Mouse (Mus musculus) spleen, adult 2 months (tissue): Measurements from ENCODE around the gene Msmb. TPM values are rescaled to one million over a fixed set of nuclear protein-coding genes. Genes with fewer than 3 reads are reported as not detected.
"Not testable (repeated sequence)": the region's sequence is repeated elsewhere in the genome, so short reads cannot be mapped to it uniquely, and the experiment has no call there.

Experiments used
- DNase-seq, 2 experiments: peaks; one replicate each; pipeline versions ENCODE4 v3.0.0 to v3.0.0-alpha.2; 2012 to 2021; ENCODE audit warnings: low spot score in 2 of 2, low read depth in 1 of 2
- H3K27ac ChIP-seq: fragments of 200-500 bp; 2 replicates; pipeline ENCODE4 v1.5.1; 2012; ENCODE audit warnings: low read length, inconsistent platforms; ENCODE audit not compliant: insufficient read depth
- H3K27me3 ChIP-seq: fragments of 200-500 bp; 2 replicates; pipeline ENCODE4 v1.6.1; 2012; ENCODE audit warnings: mild to moderate bottlenecking, moderate library complexity, low read length, inconsistent platforms; ENCODE audit not compliant: control insufficient read depth, insufficient read depth
- H3K36me3 ChIP-seq: fragments of 200-500 bp; 2 replicates; pipeline ENCODE4 v1.6.1; 2012; ENCODE audit warnings: mild to moderate bottlenecking, low read length, inconsistent platforms; ENCODE audit not compliant: control insufficient read depth, insufficient read depth
- H3K4me1 ChIP-seq: fragments of 200-500 bp; 2 replicates; pipeline ENCODE4 v1.6.1; 2011; ENCODE audit warnings: inconsistent platforms; ENCODE audit not compliant: control insufficient read depth, insufficient read depth, insufficient read length
- H3K4me3 ChIP-seq: fragments of 200-500 bp; 2 replicates; pipeline ENCODE4 v1.5.1; 2011; ENCODE audit warnings: mild to moderate bottlenecking, inconsistent platforms; ENCODE audit not compliant: insufficient read depth, insufficient read length; ENCODE audit errors: extremely low read depth
- CTCF ChIP-seq: fragments of 200-500 bp; IDR thresholded peaks from 2 replicates; pipeline ENCODE4 v1.5.1; 2011; ENCODE audit warnings: mild to moderate bottlenecking, inconsistent platforms; ENCODE audit not compliant: insufficient read depth, insufficient read length, insufficient replicate concordance; ENCODE audit errors: extremely low read depth
- POLR2A ChIP-seq: fragments of 200-500 bp; IDR thresholded peaks from 2 replicates; pipeline ENCODE4 v1.6.1; 2011; ENCODE audit warnings: low read depth, low read length, inconsistent platforms
- WGBS: fragments of 180-500 bp; shearing (Covaris S2); methylation state at CpG from one replicate; pipeline ENCODE4 v1.1.7; 2018; 5-methylcytosine and 5-hydroxymethylcytosine counted together
- polyA plus RNA-seq: library from polyadenylated mRNA; depleted of rRNA; stranded (reverse); fragments of >200 nt; gene quantifications from 2 replicates; pipeline ENCODE4 v1.2.3, GENCODE M21; 2012

Msmb gene
- polyA plus RNA-seq, 1 experiment, result not detected

DNA sequence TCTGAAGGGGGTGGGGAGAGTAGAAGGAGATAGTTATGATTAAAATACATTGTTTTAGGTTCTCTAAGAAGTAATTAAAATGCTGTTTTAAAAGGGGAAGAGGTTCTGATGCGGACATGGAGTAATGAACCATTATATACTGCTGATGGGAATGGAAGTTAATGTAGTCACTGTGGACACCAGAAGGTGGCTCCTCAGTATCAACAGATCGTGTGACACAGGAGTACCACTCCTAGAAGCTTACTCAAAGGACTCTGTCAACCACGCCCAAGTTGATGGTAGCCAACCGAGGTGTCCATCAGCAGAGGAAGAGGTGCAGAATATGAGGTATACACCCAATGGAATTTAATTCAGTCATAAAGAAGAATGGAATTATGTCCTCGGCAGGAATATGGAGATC is 13.4 kb upstream of the Msmb start:
- H3K36me3 ChIP-seq, result no peaks in the 10 kb centered on the region
- H3K27ac ChIP-seq, result no peak overlapping the region
- H3K27me3 ChIP-seq, result no peaks in the 10 kb centered on the region
- TF ChIP-seq CTCF, result no peak
- TF ChIP-seq POLR2A, result no peak
- no peak for DNase-seq
- H3K4me3 ChIP-seq, result no peak overlapping the region
- 68% methylated on average over 5 of the region's 5 CpGs for WGBS
- no peaks in the 10 kb centered on the region for H3K4me1 ChIP-seq

- H3K27ac ChIP-seq, result no peak overlapping the region
- DNase-seq, result no peak
Observed at GRCm38 (mm10) chr14:32131836-32132235, 10.0 kb upstream of the Msmb start.

GRCm38 (mm10) chr14:32134293-32134692 is 7.5 kb upstream of the Msmb start:
- Histone ChIP-seq H3K27me3 (no peaks in the 10 kb centered on the region), H3K27ac (no peak overlapping the region), H3K36me3 (no peaks in the 10 kb centered on the region)

More at GRCm38 (mm10) chr14:32131836-32132235, 10.0 kb upstream of the Msmb start:
- Histone ChIP-seq H3K27me3 (no peaks in the 10 kb centered on the region), H3K36me3 (no peaks in the 10 kb centered on the region), H3K4me1 (no peaks in the 10 kb centered on the region), H3K4me3 (no peak overlapping the region)
- TF ChIP-seq POLR2A (no peak), CTCF (no peak)
- 37% methylated on average over 4 of the region's 4 CpGs for WGBS

DNA sequence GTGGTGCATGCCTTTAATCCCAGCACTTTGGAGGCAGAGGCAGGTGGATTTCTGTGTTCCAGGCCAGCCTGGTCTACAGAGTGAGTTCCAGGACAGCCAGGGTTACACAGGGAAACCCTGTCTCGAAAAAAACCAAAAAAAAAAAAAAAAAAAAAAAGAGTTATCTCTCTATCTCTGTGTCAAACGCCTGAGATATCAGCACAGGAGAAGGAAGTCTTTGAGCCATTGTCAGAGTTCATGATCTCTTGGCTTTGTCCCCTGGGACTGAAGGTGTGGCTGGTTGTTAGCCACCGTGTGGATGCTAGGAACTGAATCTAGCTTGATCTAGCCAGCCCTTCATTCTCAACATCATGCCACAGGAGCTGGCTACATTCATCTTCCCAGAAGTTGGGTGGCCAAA is 5.4 kb upstream of the Msmb start:
- H3K27me3 ChIP-seq, H3K36me3 ChIP-seq, H3K27ac ChIP-seq, DNase-seq, H3K4me3 ChIP-seq, H3K4me1 ChIP-seq: not testable (repeated sequence)
- 55% methylated on average over 3 of the region's 3 CpGs for WGBS

More at GRCm38 (mm10) chr14:32134293-32134692, 7.5 kb upstream of the Msmb start:
- H3K4me3 ChIP-seq, result no peak overlapping the region
- no peaks in the 10 kb centered on the region for H3K4me1 ChIP-seq
- no peak for TF ChIP-seq POLR2A
- TF ChIP-seq CTCF, result no peak
- 60% methylated on average over 2 of the region's 2 CpGs for WGBS
- DNase-seq, result no peak

GRCm38 (mm10) chr14:32140359-32140965 is 1.4 kb upstream of the Msmb start:
- Histone ChIP-seq H3K4me1 (no peaks in the 10 kb centered on the region), H3K27ac (no peak overlapping the region), H3K4me3 (no peak overlapping the region), H3K36me3 (no peaks in the 10 kb centered on the region), H3K27me3 (no peaks in the 10 kb centered on the region)
- TF ChIP-seq POLR2A (no peak), CTCF (no peak)
- WGBS, result 82% methylated on average over 5 of the region's 5 CpGs
- no peak for DNase-seq

GRCm38 (mm10) chr14:32144734-32145133 is 2.9 kb downstream of the Msmb start:
- no peaks in the 10 kb centered on the region for H3K36me3 ChIP-seq
- TF ChIP-seq POLR2A (no peak), CTCF (no peak)
- DNase-seq, result no peak
- no peaks in the 10 kb centered on the region for H3K27me3 ChIP-seq
- H3K27ac ChIP-seq, result no peak overlapping the region
- H3K4me1 ChIP-seq, result no peaks in the 10 kb centered on the region
- no peak overlapping the region for H3K4me3 ChIP-seq

GRCm38 (mm10) chr14:32145401-32145800 is 3.6 kb downstream of the Msmb start:
- WGBS, result 78% methylated on average over 4 of the region's 4 CpGs
- H3K36me3 ChIP-seq, result no peaks in the 10 kb centered on the region
- H3K4me3 ChIP-seq, result no peak overlapping the region
- no peak overlapping the region for H3K27ac ChIP-seq
- DNase-seq, result no peak
- no peaks in the 10 kb centered on the region for H3K4me1 ChIP-seq
- no peaks in the 10 kb centered on the region for H3K27me3 ChIP-seq
- no peak for TF ChIP-seq CTCF
- no peak for TF ChIP-seq POLR2A
